Mouse (Mus musculus): ENCODE data around the gene Gm17304. TPM values are rescaled to one million over a fixed set of nuclear protein-coding genes. Genes with fewer than 3 reads are reported as not detected.

Gene Gm17304
- not detected for polyA plus RNA-seq (2014; fragmentation: Illumina TruSeq; extraction: RNeasy Lipid Tissue Mini Kit (QIAGEN cat#74804); ENCODE audit: low read depth, low replicate concordance)

GRCm38 (mm10) chr5:106608798-106609197, at the start of gene Gm17304:
Gm17304 (plus strand) TSS chr5:106609098.

Other genes starting within 250 kb of the Gm17304 start
- not detected for gene Barhl2, start 150.9 kb upstream of the Gm17304 start, polyA plus RNA-seq (2014; fragmentation: Illumina TruSeq; extraction: RNeasy Lipid Tissue Mini Kit (QIAGEN cat#74804); ENCODE audit: low read depth, low replicate concordance)
- gene Zfp644, start 88.2 kb downstream of the Gm17304 start, polyA plus RNA-seq (2014; fragmentation: Illumina TruSeq; extraction: RNeasy Lipid Tissue Mini Kit (QIAGEN cat#74804); ENCODE audit: low read depth, low replicate concordance): 90.0 TPM